Mouse (Mus musculus) cerebellum, adult 9-10 months (tissue): ENCODE measurements around the gene Foxj2.
A peak's percentile ranks its signal among the peaks of the same experiment; 100 is the strongest.

Experiments
- DNase-seq: peaks from one replicate; pipeline ENCODE4 v3.0.0; 2022

The Foxj2 gene

GRCm38 (mm10) chr6:122820071-122820798 is 521 bp downstream of the Foxj2 start:
- peak; percentile 65 for DNase-seq

GRCm38 (mm10) chr6:122820799-122821650 is 1.3 kb downstream of the Foxj2 start:
- DNase-seq, result peak; percentile 41

- no peak for DNase-seq
Measured at GRCm38 (mm10) chr6:122821822-122822221, 2.1 kb downstream of the Foxj2 start.

GRCm38 (mm10) chr6:122824086-122824485 is 4.4 kb downstream of the Foxj2 start:
- peak; percentile 71 for DNase-seq

- DNase-seq, result peak; percentile 30
Measured at GRCm38 (mm10) chr6:122825166-122825565, 5.5 kb downstream of the Foxj2 start.

- peak; percentile 79 for DNase-seq
Measured at GRCm38 (mm10) chr6:122825923-122826742, 6.4 kb downstream of the Foxj2 start.

GRCm38 (mm10) chr6:122828086-122828485 is 8.4 kb downstream of the Foxj2 start:
- peak; percentile 41 for DNase-seq

- no peak for DNase-seq
Measured at GRCm38 (mm10) chr6:122832880-122833279, 13.2 kb downstream of the Foxj2 start.

GRCm38 (mm10) chr6:122834365-122834764 is 14.7 kb downstream of the Foxj2 start:
- peak; percentile 52 for DNase-seq

- no peak for DNase-seq
Measured at GRCm38 (mm10) chr6:122836974-122837373, 17.3 kb downstream of the Foxj2 start.

GRCm38 (mm10) chr6:122837539-122837938 is 17.8 kb downstream of the Foxj2 start:
- no peak for DNase-seq

- DNase-seq, result no peak
Measured at GRCm38 (mm10) chr6:122843759-122844158, 24.0 kb downstream of the Foxj2 start.

- no peak for DNase-seq
Measured at GRCm38 (mm10) chr6:122852696-122853095, 33.0 kb downstream of the Foxj2 start.

GRCm38 (mm10) chr6:122854552-122854951 is 34.8 kb downstream of the Foxj2 start:
- no peak for DNase-seq

GRCm38 (mm10) chr6:122855955-122856354 is 36.2 kb downstream of the Foxj2 start, which contains the start of gene C3ar1:
TSS of gene C3ar1 (minus strand) at chr6:122856161.
- no peak for DNase-seq

- DNase-seq, result no peak
Measured at GRCm38 (mm10) chr6:122862434-122862833, 42.7 kb downstream of the Foxj2 start.

- DNase-seq, result no peak
Measured at GRCm38 (mm10) chr6:122862871-122863270, 43.2 kb downstream of the Foxj2 start.

- no peak for DNase-seq
Measured at GRCm38 (mm10) chr6:122867914-122868313, 48.2 kb downstream of the Foxj2 start.

- no peak for DNase-seq
Measured at GRCm38 (mm10) chr6:122869846-122870245, 50.1 kb downstream of the Foxj2 start.

GRCm38 (mm10) chr6:122872800-122873199 is 53.1 kb downstream of the Foxj2 start:
- DNase-seq, result no peak

GRCm38 (mm10) chr6:122873871-122874719 is 54.4 kb downstream of the Foxj2 start, which contains the start of gene Necap1:
TSS of gene Necap1 (plus strand) at chr6:122874474.
- DNase-seq, result peak; percentile 99
